Mouse (Mus musculus): Measurements from ENCODE around the gene Ust.

DNA sequence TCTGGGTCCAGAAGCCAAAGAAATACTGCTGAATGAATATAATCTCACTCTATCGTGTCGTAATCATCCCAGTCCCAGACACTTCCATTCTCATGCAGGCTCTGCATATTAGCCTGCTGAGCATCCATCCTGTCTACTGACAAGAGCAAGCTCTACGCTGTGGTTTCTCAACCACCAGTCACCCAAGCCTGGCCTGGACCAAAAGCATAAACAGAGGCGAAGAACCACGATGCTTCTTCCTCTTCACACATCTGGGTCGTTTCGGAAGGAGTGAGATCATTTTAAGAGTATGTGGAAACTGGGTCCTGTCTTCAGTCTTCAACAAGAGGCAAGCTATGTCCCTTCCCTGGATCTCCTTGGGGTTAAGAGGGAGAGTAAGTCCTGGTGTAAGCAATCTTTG, 103.6 kb downstream of the Ust start:
- no peak for TF ChIP-seq CTCF (IDR thresholded peaks at IDR 0.05; ENCODE audit: control insufficient read depth, insufficient read depth, insufficient read length)
- no peak for TF ChIP-seq MYOD1 (IDR thresholded peaks at IDR 0.05; ENCODE audit: control insufficient read depth, insufficient read length, low read depth)
